Mouse (Mus musculus) subcutaneous adipose tissue, adult 2 months (tissue): ENCODE results near the gene Mcfd2. TPM values are rescaled to one million over a fixed set of nuclear protein-coding genes. Genes with fewer than 3 reads are reported as not detected.

Experiments used
- polyA plus RNA-seq: library from polyadenylated mRNA; depleted of rRNA; stranded (reverse); fragments of >200 nt; gene quantifications from 2 replicates; pipeline ENCODE4 v1.2.3, GENCODE M21; 2012; ENCODE audit warnings: low replicate concordance; rRNA removed

Gene Mcfd2
- 119 and 195 TPM in 2 replicates for polyA plus RNA-seq

DNA sequence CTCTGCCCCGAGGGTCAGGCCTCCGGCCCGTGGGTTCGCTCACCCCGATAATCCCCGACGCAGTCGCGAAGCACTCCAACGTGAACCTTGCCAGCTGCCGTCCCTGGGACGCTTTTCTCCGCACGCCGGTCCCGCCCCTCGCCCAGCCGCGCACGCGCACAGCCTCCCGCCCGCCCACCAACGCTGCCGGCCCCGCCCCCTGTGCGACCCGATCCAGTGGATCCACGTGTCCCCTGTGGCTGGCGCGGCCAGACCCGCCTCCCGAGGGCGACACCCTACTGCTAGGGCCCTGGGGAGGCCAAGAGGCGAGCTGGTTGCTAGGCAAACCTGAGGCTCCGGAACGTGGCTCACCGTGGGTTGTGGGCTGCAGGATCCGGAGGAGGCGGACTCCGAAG, at the start of gene Mcfd2:
Gene Mcfd2, minus strand, starts transcription at position 144 of the 395 bp plus-strand sequence.

DNA sequence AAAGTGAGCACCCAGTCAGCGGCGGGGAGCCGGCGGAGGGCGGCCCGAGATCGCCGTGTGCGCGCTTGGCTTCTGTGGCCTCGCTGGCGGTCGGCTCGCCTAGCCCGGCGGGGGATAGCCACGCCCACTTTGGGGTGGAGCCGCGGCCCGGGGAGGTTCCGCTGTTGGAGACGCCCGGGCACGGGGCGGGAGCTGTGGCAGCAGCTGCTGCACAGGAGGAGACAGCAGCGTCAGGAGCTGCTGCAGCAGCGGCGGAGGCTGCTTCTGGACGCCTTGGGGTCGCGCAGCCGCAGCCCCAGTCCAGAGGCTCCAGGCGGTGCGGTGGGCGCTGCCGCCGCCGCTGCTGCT, 16.9 kb upstream of the Mcfd2 start, which contains the start of gene Ttc7:
Gene Ttc7, plus strand, starts transcription at position 181 of the 348 bp plus-strand sequence.

Other genes with a start within 250 kb of the Mcfd2 start
- 4.5 and 6.3 TPM in 2 replicates for gene Pigf, start 240.5 kb downstream of the Mcfd2 start, polyA plus RNA-seq
- 13.5 and 24.7 TPM in 2 replicates for gene Cript, start 240.4 kb downstream of the Mcfd2 start, polyA plus RNA-seq
- gene Socs5, start 158.3 kb downstream of the Mcfd2 start, polyA plus RNA-seq = 11.9 and 22.8 TPM in 2 replicates
- 29.9 and 32.3 TPM in 2 replicates for gene Ttc7, start 17.0 kb upstream of the Mcfd2 start, polyA plus RNA-seq
- gene Stpg4, start 161.8 kb upstream of the Mcfd2 start, polyA plus RNA-seq = not detected in 2 replicates
- 43.2 and 77.2 TPM in 2 replicates for gene Calm2, start 181.0 kb upstream of the Mcfd2 start, polyA plus RNA-seq